Mouse (Mus musculus) liver, embryonic 11.5 days (tissue): ENCODE measurements around the gene Tnnc2. TPM values are rescaled to one million over a fixed set of nuclear protein-coding genes. Genes with fewer than 3 reads are reported as not detected.

ENCODE experiments used
- ATAC-seq: fragments of 200-750 bp; cut with Nextera tagmentation; replicated peaks from 2 replicates; pipeline ENCODE4 v1.8.0; 2017; ENCODE audit warnings: moderate number of reproducible peaks, mild to moderate bottlenecking, moderate TSS enrichment, moderate library complexity; ENCODE audit not compliant: low FRiP score
- DNase-seq: peaks from one replicate; pipeline ENCODE4 v3.0.0-alpha.2; 2017; ENCODE audit warnings: low spot score
- H3K27ac ChIP-seq: fragments of 300-500 bp; sonication (generic); 2 replicates; pipeline ENCODE4 v1.5.1; 2014; ENCODE audit warnings: mild to moderate bottlenecking, low read depth, low read length, control low read depth
- H3K27me3 ChIP-seq: fragments of 300-500 bp; sonication (generic); replicated peaks from 2 replicates; pipeline ENCODE4 v1.6.1; 2014; ENCODE audit warnings: low read length, mixed read lengths; ENCODE audit not compliant: control insufficient read depth, insufficient read depth
- H3K36me3 ChIP-seq: fragments of 300-500 bp; sonication (generic); 2 replicates; pipeline ENCODE4 v1.6.1; 2014; ENCODE audit warnings: mild to moderate bottlenecking, low read length, moderate library complexity, mixed read lengths; ENCODE audit not compliant: control insufficient read depth, insufficient read depth
- H3K4me1 ChIP-seq: fragments of 300-500 bp; sonication (generic); replicated peaks from 2 replicates; pipeline ENCODE4 v1.6.1; 2014; ENCODE audit warnings: low read length, mixed read lengths; ENCODE audit not compliant: control insufficient read depth, insufficient read depth
- H3K4me2 ChIP-seq: fragments of 300-500 bp; sonication (generic); 2 replicates; pipeline ENCODE4 v1.6.1; 2014; ENCODE audit warnings: mild to moderate bottlenecking, control low read depth, moderate library complexity
- H3K4me3 ChIP-seq: fragments of 300-500 bp; sonication (generic); 2 replicates; pipeline ENCODE4 v1.5.1; 2014; ENCODE audit warnings: low read depth, low read length, control low read depth
- H3K9ac ChIP-seq: fragments of 300-500 bp; sonication (generic); 2 replicates; pipeline ENCODE4 v1.6.1; 2014; ENCODE audit warnings: low read depth, low read length, control low read depth
- H3K9me3 ChIP-seq: fragments of 300-500 bp; sonication (generic); 2 replicates; pipeline ENCODE4 v1.6.1; 2016; ENCODE audit warnings: low read length, inconsistent platforms, mixed read lengths; ENCODE audit not compliant: control insufficient read depth
- whole genome bisulfite sequencing: fragments of 180-500 bp; shearing (Covaris S2); extraction: QIAGEN DNeasy Blood & Tissue Kit; methylation state at CpG from one replicate; pipeline ENCODE4 v1.1.7; 2014; 5-methylcytosine and 5-hydroxymethylcytosine counted together
- polyA plus RNA-seq: library from polyadenylated mRNA; unstranded; fragments of >200 nt; fragmentation: Nextera tagmentation; extraction: Ambion mirVana; gene quantifications from 2 replicates; pipeline ENCODE4 v1.2.1, GENCODE M21; 2014

Gene Tnnc2
- polyA plus RNA-seq, 1 experiment from 2014 or later, result 0.47 TPM

GRCm38 (mm10) chr2:164735446-164735845 lies 44.3 kb downstream of the Tnnc2 start:
- no peaks in the 10 kb centered on the region for H3K4me1 ChIP-seq
- ATAC-seq (no peak), DNase-seq (no peak)
- H3K27ac ChIP-seq, result no peak overlapping the region
- 84% methylated on average over 5 of the region's 5 CpGs for WGBS
- H3K36me3 ChIP-seq, result no peaks in the 10 kb centered on the region
- no peak overlapping the region for H3K4me3 ChIP-seq
- no peaks in the 10 kb centered on the region for H3K27me3 ChIP-seq
- no peak overlapping the region for H3K9ac ChIP-seq
- H3K9me3 ChIP-seq, result no peaks in the 10 kb centered on the region
- no peak overlapping the region for H3K4me2 ChIP-seq

DNA sequence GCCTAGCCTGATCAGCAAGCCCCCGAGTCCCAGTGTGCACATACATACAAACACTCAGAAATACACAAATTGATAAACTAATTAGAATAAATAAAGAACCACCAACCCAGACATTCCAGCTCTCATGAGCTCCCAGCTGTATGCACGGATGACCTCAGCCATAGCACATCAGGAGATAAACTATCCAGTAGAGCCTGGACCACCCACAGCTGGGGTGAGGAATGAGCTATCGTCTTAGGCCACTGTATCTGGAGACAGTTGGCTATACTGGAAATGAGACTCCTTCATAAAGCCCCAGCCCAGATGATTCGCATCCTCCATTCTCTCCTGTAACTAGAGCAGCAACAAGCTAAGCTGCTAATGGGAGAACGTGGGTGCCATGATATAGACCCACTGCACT lies 44.9 kb downstream of the Tnnc2 start:
- H3K36me3 ChIP-seq, result no peaks in the 10 kb centered on the region
- H3K27ac ChIP-seq, result no peak overlapping the region
- 70% methylated on average over 5 of the region's 5 CpGs for WGBS
- ATAC-seq, result no peak
- H3K4me2 ChIP-seq, result no peak overlapping the region
- no peaks in the 10 kb centered on the region for H3K4me1 ChIP-seq
- no peaks in the 10 kb centered on the region for H3K9me3 ChIP-seq
- no peak for DNase-seq
- no peak overlapping the region for H3K4me3 ChIP-seq
- no peaks in the 10 kb centered on the region for H3K27me3 ChIP-seq
- no peak overlapping the region for H3K9ac ChIP-seq

- DNase-seq, result no peak
- Histone ChIP-seq H3K4me2 (no peak overlapping the region), H3K36me3 (no peaks in the 10 kb centered on the region), H3K27ac (no peak overlapping the region), H3K27me3 (no peaks in the 10 kb centered on the region), H3K4me3 (no peak overlapping the region), H3K4me1 (no peaks in the 10 kb centered on the region), H3K9ac (no peak overlapping the region), H3K9me3 (no peaks in the 10 kb centered on the region)
- 76% methylated on average over 2 of the region's 2 CpGs for WGBS
- no peak for ATAC-seq
Measured at GRCm38 (mm10) chr2:164733259-164733658, 46.5 kb downstream of the Tnnc2 start.

GRCm38 (mm10) chr2:164731719-164732118 lies 48.0 kb downstream of the Tnnc2 start:
- H3K4me3 ChIP-seq, result no peak overlapping the region
- no peaks in the 10 kb centered on the region for H3K4me1 ChIP-seq
- H3K27me3 ChIP-seq, result no peaks in the 10 kb centered on the region
- H3K27ac ChIP-seq, result no peak overlapping the region
- H3K36me3 ChIP-seq, result no peaks in the 10 kb centered on the region
- no peak for DNase-seq
- no peak overlapping the region for H3K9ac ChIP-seq
- ATAC-seq, result no peak
- H3K4me2 ChIP-seq, result no peak overlapping the region
- WGBS, result 69% methylated on average over 5 of the region's 5 CpGs
- H3K9me3 ChIP-seq, result no peaks in the 10 kb centered on the region

Other genes with a start within 250 kb of the Tnnc2 start
- 8.2 and 9.1 TPM in 2 replicates for gene Wfdc2, start 217.6 kb downstream of the Tnnc2 start, polyA plus RNA-seq
- gene Spint3, start 206.5 kb downstream of the Tnnc2 start, polyA plus RNA-seq, result not detected in 2 replicates
- not detected in 2 replicates for gene Wfdc6a, start 194.5 kb downstream of the Tnnc2 start, polyA plus RNA-seq
- gene Eppin, start 186.4 kb downstream of the Tnnc2 start, polyA plus RNA-seq, result not detected in 2 replicates
- gene Wfdc6b, start 166.4 kb downstream of the Tnnc2 start, polyA plus RNA-seq, result not detected in 2 replicates
- gene Wfdc8, start 166.3 kb downstream of the Tnnc2 start, polyA plus RNA-seq, result not detected in 2 replicates
- gene Wfdc16, start 141.2 kb downstream of the Tnnc2 start, polyA plus RNA-seq, result not detected in 2 replicates
- not detected in 2 replicates for gene Wfdc10, start 123.9 kb downstream of the Tnnc2 start, polyA plus RNA-seq
- not detected in 2 replicates for gene Wfdc9, start 123.4 kb downstream of the Tnnc2 start, polyA plus RNA-seq
- not detected in 2 replicates for gene Wfdc11, start 105.9 kb downstream of the Tnnc2 start, polyA plus RNA-seq
- not detected in 2 replicates for gene Wfdc13, start 94.9 kb downstream of the Tnnc2 start, polyA plus RNA-seq
- gene Spint4, start 81.5 kb downstream of the Tnnc2 start, polyA plus RNA-seq, result not detected in 2 replicates
- not detected in 2 replicates for gene Spint5, start 64.7 kb downstream of the Tnnc2 start, polyA plus RNA-seq
- 0.18 and 0.38 TPM in 2 replicates for gene Wfdc3, start 34.0 kb downstream of the Tnnc2 start, polyA plus RNA-seq
- 50.3 and 50.5 TPM in 2 replicates for gene Dnttip1, start 34.0 kb downstream of the Tnnc2 start, polyA plus RNA-seq
- 482 and 522 TPM in 2 replicates for gene Ube2c, start 10.1 kb downstream of the Tnnc2 start, polyA plus RNA-seq
- 8.3 and 8.4 TPM in 2 replicates for gene Snx21, start 5.9 kb upstream of the Tnnc2 start, polyA plus RNA-seq
- 23.2 and 23.6 TPM in 2 replicates for gene Acot8, start 24.9 kb upstream of the Tnnc2 start, polyA plus RNA-seq
- gene Zswim3, start 25.1 kb upstream of the Tnnc2 start, polyA plus RNA-seq, result 7.3 and 8.7 TPM in 2 replicates
- 13.7 and 15.6 TPM in 2 replicates for gene Zswim1, start 42.7 kb upstream of the Tnnc2 start, polyA plus RNA-seq
- gene Spata25, start 48.6 kb upstream of the Tnnc2 start, polyA plus RNA-seq, result not detected in 2 replicates
- 97.2 and 103 TPM in 2 replicates for gene Ctsa, start 52.9 kb upstream of the Tnnc2 start, polyA plus RNA-seq
- gene Neurl2, start 53.5 kb upstream of the Tnnc2 start, polyA plus RNA-seq, result 3.9 and 4.9 TPM in 2 replicates
- 9.9 and 10.7 TPM in 2 replicates for gene Pltp, start 77.7 kb upstream of the Tnnc2 start, polyA plus RNA-seq
- 63.9 and 67.5 TPM in 2 replicates for gene Pcif1, start 99.3 kb upstream of the Tnnc2 start, polyA plus RNA-seq
- gene Zfp335, start 131.8 kb upstream of the Tnnc2 start, polyA plus RNA-seq, result 15.0 TPM in 2 replicates
- 0.66 and 1.9 TPM in 2 replicates for gene Mmp9, start 160.8 kb upstream of the Tnnc2 start, polyA plus RNA-seq
- 0.55 and 0.70 TPM in 2 replicates for gene Slc12a5, start 180.8 kb upstream of the Tnnc2 start, polyA plus RNA-seq